Mouse (Mus musculus): ENCODE measurements at regions not wholly inside any gene's neighbourhood (a gene's known extent, or its start where the extent isn't known, plus 50 kb on each side); places are given as distances from the start of the nearest gene placed in this dataset.
A peak's percentile ranks its signal among the peaks of the same experiment; 100 is the strongest.

- no peak for DNase-seq (ENCODE audit: low spot score)
Measured at GRCm38 (mm10) chr6:26033392-26033791, 224.3 kb upstream of the Pot1a start.

GRCm38 (mm10) chr6:26015388-26015787, 206.3 kb upstream of the Pot1a start:
- DNase-seq (ENCODE audit: low spot score), result no peak

- DNase-seq (ENCODE audit: low spot score), result no peak
Measured at GRCm38 (mm10) chr6:25994044-25994443, 185.0 kb upstream of the Pot1a start.

GRCm38 (mm10) chr6:25978171-25978847, 169.3 kb upstream of the Pot1a start:
- DNase-seq (ENCODE audit: low spot score), result no peak

GRCm38 (mm10) chr6:25965452-25965851, 156.4 kb upstream of the Pot1a start:
- DNase-seq (ENCODE audit: low spot score), result no peak

- DNase-seq (ENCODE audit: low spot score), result no peak
Measured at GRCm38 (mm10) chr6:25931148-25931553, 122.1 kb upstream of the Pot1a start.

GRCm38 (mm10) chr6:25917852-25918465, 108.9 kb upstream of the Pot1a start:
- no peak for DNase-seq (ENCODE audit: low spot score)

- DNase-seq (ENCODE audit: low spot score), result no peak
Measured at GRCm38 (mm10) chr6:25914122-25914521, 105.1 kb upstream of the Pot1a start.

- no peak for DNase-seq (ENCODE audit: low spot score)
Measured at GRCm38 (mm10) chr6:25899944-25900343, 90.9 kb upstream of the Pot1a start.

- DNase-seq (ENCODE audit: low spot score), result peak; percentile 22
Measured at GRCm38 (mm10) chr6:25894454-25895250, 85.6 kb upstream of the Pot1a start.

- DNase-seq (ENCODE audit: low spot score), result no peak
Measured at GRCm38 (mm10) chr6:25867922-25868321, 58.9 kb upstream of the Pot1a start.
